Mouse (Mus musculus): ENCODE data around the gene Krt10.

DNA sequence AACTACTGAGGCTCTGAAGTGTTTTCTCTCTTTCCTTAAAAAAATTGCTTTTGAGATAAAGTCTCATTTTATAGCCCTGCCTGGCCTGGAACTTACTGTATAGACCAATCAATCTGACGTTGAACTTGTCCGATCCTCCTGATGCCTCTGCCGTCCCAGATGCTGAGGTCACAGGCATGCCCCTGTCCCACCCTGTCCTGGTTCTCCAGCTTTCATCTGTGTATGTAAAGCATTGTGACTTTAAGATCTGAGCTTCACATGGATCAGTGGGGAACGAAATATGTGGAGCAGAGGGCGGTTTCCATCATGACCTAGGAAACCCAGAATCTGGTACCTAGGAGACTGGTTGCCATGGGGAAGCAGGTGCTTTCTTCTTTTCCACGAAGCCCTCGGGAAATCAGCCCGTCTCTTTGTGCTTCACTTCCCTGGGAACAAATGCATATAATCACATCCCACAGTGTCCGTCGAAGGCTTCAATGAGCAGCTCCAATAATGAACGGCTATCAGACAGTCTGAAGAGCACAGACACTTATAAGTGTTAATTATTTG is 49.8 kb downstream of the Krt10 start:
- TF ChIP-seq CTCF (IDR thresholded peaks at IDR 0.05; ENCODE audit: low read depth) (no peak), EP300 (IDR thresholded peaks at IDR 0.05; ENCODE audit: low read depth) (no peak)
